Mouse (Mus musculus) regulatory T cell (primary cell): Measurements from ENCODE around the gene Gstp2.
"Not testable (repeated sequence)": the region's sequence is repeated elsewhere in the genome, so short reads cannot be mapped to it uniquely, and the experiment has no call there.

ENCODE experiments used
- in situ Hi-C: fragments of 300-600 bp; cut with MboI, MseI; formaldehyde crosslinking; loops from one replicate; pipeline ENCODE4 v1.15.1; 2025; ENCODE audit warnings: high pct_unique_total_duplicates

The Gstp2 gene

GRCm38 (mm10) chr19:4070756-4071155 lies 24.9 kb upstream of the Gstp2 start:
- in situ Hi-C loops, result no loop called here

- in situ Hi-C loops, result no loop called here
Measured at GRCm38 (mm10) chr19:4070311-4070710, 24.5 kb upstream of the Gstp2 start.

- in situ Hi-C loops, result no loop called here
Measured at GRCm38 (mm10) chr19:4068717-4069410, 23.0 kb upstream of the Gstp2 start.

- in situ Hi-C loops, result not testable (repeated sequence)
Measured at GRCm38 (mm10) chr19:4068242-4068641, 22.4 kb upstream of the Gstp2 start.

GRCm38 (mm10) chr19:4066877-4067276 lies 21.1 kb upstream of the Gstp2 start:
- in situ Hi-C loops, result no loop called here

GRCm38 (mm10) chr19:4066280-4066679 lies 20.5 kb upstream of the Gstp2 start:
- in situ Hi-C loops, result no loop called here

- in situ Hi-C loops, result not testable (repeated sequence)
Measured at GRCm38 (mm10) chr19:4064501-4064900, 18.7 kb upstream of the Gstp2 start.

- in situ Hi-C loops, result not testable (repeated sequence)
Measured at GRCm38 (mm10) chr19:4063357-4063756, 17.5 kb upstream of the Gstp2 start.

- in situ Hi-C loops, result no loop called here
Measured at GRCm38 (mm10) chr19:4060899-4061465, 15.2 kb upstream of the Gstp2 start.

GRCm38 (mm10) chr19:4060044-4060898 lies 14.4 kb upstream of the Gstp2 start:
- in situ Hi-C loops, result not testable (repeated sequence)

- in situ Hi-C loops, result loop anchor here (5.0 kb wide), 1 partner anchor 33 kb away; no protein-coding TSS in a partner anchor
Measured at GRCm38 (mm10) chr19:4059069-4059740, 13.4 kb upstream of the Gstp2 start, which contains the start of gene Gstp3. Gstp3 (minus strand) TSS chr19:4059569.

- in situ Hi-C loops, result loop anchor here (5.0 kb wide), 1 partner anchor 34 kb away; no protein-coding TSS in a partner anchor
Measured at GRCm38 (mm10) chr19:4058581-4058980, 12.8 kb upstream of the Gstp2 start.

- in situ Hi-C loops, result loop anchor here (5.0 kb wide), 1 partner anchor 34 kb away; no protein-coding TSS in a partner anchor
Measured at GRCm38 (mm10) chr19:4057962-4058361, 12.1 kb upstream of the Gstp2 start.

GRCm38 (mm10) chr19:4057389-4057788 lies 11.6 kb upstream of the Gstp2 start:
- in situ Hi-C loops, result loop anchor here (5.0 kb wide), 1 partner anchor 35 kb away; no protein-coding TSS in a partner anchor

- in situ Hi-C loops, result loop anchor here (5.0 kb wide), 1 partner anchor 36 kb away; no protein-coding TSS in a partner anchor
Measured at GRCm38 (mm10) chr19:4056727-4057126, 10.9 kb upstream of the Gstp2 start.

GRCm38 (mm10) chr19:4055947-4056693 lies 10.3 kb upstream of the Gstp2 start:
- in situ Hi-C loops, result loop anchor here (5.0 kb wide), 1 partner anchor 36 kb away; no protein-coding TSS in a partner anchor

GRCm38 (mm10) chr19:4055216-4055946 lies 9.6 kb upstream of the Gstp2 start:
- in situ Hi-C loops, result loop anchor here (5.0 kb wide), 1 partner anchor 37 kb away; no protein-coding TSS in a partner anchor

GRCm38 (mm10) chr19:4054613-4055012 lies 8.8 kb upstream of the Gstp2 start:
- in situ Hi-C loops, result loop anchor here (5.0 kb wide), 1 partner anchor 38 kb away; no protein-coding TSS in a partner anchor

- in situ Hi-C loops, result no loop called here
Measured at GRCm38 (mm10) chr19:4052516-4053030, 6.8 kb upstream of the Gstp2 start.
